Mouse (Mus musculus) hindbrain, postnatal 0 days (tissue): ENCODE results near the gene St5. TPM values are rescaled to one million over a fixed set of nuclear protein-coding genes. Genes with fewer than 3 reads are reported as not detected.

ENCODE experiments used
- ATAC-seq: fragments of 200-750 bp; cut with Nextera tagmentation; 2 replicates; pipeline ENCODE4 v1.8.0; 2017; ENCODE audit warnings: mild to moderate bottlenecking, moderate TSS enrichment, moderate library complexity
- DNase-seq: peaks from one replicate; pipeline ENCODE4 v3.0.0-alpha.2; 2015; ENCODE audit warnings: low spot score
- H3K27ac ChIP-seq: fragments of 300-500 bp; sonication (generic); 2 replicates; pipeline ENCODE4 v1.5.1; 2014; ENCODE audit warnings: mild to moderate bottlenecking
- H3K27me3 ChIP-seq: fragments of 300-500 bp; sonication (generic); 2 replicates; pipeline ENCODE4 v1.6.1; 2014; ENCODE audit warnings: low read length, mixed read lengths; ENCODE audit not compliant: insufficient read depth
- H3K36me3 ChIP-seq: fragments of 300-500 bp; sonication (generic); 2 replicates; pipeline ENCODE4 v1.6.1; 2014; ENCODE audit warnings: low read length, mixed read lengths; ENCODE audit not compliant: insufficient read depth
- H3K4me1 ChIP-seq: fragments of 300-500 bp; sonication (generic); 2 replicates; pipeline ENCODE4 v1.6.1; 2014; ENCODE audit warnings: antibody characterized with exemption, low read length, mixed read lengths; ENCODE audit not compliant: insufficient read depth
- H3K4me2 ChIP-seq: fragments of 300-500 bp; sonication (generic); 2 replicates; pipeline ENCODE4 v1.6.1; 2014; ENCODE audit warnings: low read depth, mild to moderate bottlenecking, low read length, moderate library complexity, mixed read lengths
- H3K4me3 ChIP-seq: fragments of 300-500 bp; sonication (generic); 2 replicates; pipeline ENCODE4 v1.5.1; 2014; ENCODE audit warnings: low read length
- H3K9ac ChIP-seq: fragments of 300-500 bp; sonication (generic); replicated peaks from 2 replicates; pipeline ENCODE4 v1.6.1; 2014; ENCODE audit warnings: mild to moderate bottlenecking, low read length, moderate library complexity, mixed read lengths
- H3K9me3 ChIP-seq: fragments of 300-500 bp; sonication (generic); 2 replicates; pipeline ENCODE4 v1.6.1; 2016; ENCODE audit warnings: low read length, mixed read lengths
- CTCF ChIP-seq: IDR thresholded peaks from 2 replicates; pipeline ENCODE4 v1.5.1; 2016; ENCODE audit warnings: antibody characterized with exemption, control low read depth, low read depth
- WGBS: fragments of 180-500 bp; shearing (Covaris S2); extraction: QIAGEN DNeasy Blood & Tissue Kit; methylation state at CpG from one replicate; pipeline ENCODE4 v1.1.7; 2014; 5-methylcytosine and 5-hydroxymethylcytosine counted together
- polyA plus RNA-seq: library from polyadenylated mRNA; unstranded; fragments of >200 nt; fragmentation: Nextera tagmentation; extraction: Ambion mirVana; gene quantifications from 2 replicates; pipeline ENCODE4 v1.2.1, GENCODE M21; 2015
- total RNA-seq: library from RNA; depleted of rRNA; stranded (reverse); fragments of >200 nt; gene quantifications from 2 replicates; pipeline ENCODE4 v1.2.3, GENCODE M21; 2014

St5 gene
- total and polyA plus RNA-seq, 2 experiments from 2014 or later, result 21.2 to 34.0 TPM

DNA sequence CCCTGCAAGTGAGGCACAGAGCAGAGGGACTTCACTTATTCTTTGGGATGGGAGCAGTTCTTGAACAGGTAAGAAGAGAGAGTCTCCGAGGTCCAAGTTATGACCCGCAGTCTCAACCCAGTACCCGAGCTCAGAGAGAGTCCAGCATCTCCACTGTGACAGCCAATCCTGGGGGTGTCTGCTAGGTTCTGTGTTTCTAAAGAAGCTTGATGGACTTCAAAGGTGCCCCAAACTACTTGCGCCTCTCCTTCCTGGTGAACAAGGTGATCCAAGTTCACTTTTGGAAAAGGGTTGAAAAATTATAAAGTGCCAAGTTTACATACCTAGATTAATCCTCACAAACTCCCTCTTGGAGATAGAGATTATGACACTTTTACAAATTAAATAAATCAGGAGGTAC, 195.4 kb downstream of the St5 start, which contains the start of gene Trim66:
Trim66 (minus strand) TSS at position 101 of the 400 bp plus-strand sequence.
- TF ChIP-seq CTCF, result no peak
- Histone ChIP-seq H3K4me3 (no peak within 1 kb of the TSS), H3K9ac (no peak within 1 kb of the TSS), H3K27me3 (no peaks in the 10 kb centered on the region), H3K9me3 (no peaks in the 10 kb centered on the region), H3K27ac (0 out of 2 replicates have a peak within 1 kb of the TSS, but pooled peaks have one; percentile 26), H3K36me3 (no peaks in the 10 kb centered on the region), H3K4me2 (peak within 1 kb of the TSS; percentile 13; the same call in 1 of the 2 replicates), H3K4me1 (peaks cover 6% of the 10 kb centered on the region; the same call in 1 of the 2 replicates)
- WGBS, result 87% methylated on average over 4 of the region's 4 CpGs
- DNase-seq (no peak), ATAC-seq (no peak)

DNA sequence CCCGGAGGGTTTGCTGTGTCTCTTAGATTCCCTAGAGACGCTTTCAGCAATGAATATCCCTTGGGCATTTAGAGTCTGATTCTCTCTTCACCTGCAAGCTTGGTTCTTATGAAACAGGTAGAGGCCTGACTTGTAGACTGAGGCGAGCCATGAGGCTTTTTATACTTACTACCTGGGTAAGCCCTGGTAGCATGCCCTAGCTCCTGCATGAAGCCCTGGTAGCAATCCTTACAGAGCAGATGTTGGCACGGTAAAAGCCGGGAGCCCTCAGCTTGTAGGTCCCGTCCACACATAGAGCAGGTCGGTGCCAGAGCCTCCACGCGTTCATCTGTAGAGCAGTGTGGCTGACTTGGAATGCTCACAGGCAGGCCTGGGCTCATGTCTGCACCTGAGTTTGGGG, 195.8 kb downstream of the St5 start:
- no peak for ATAC-seq
- Histone ChIP-seq H3K4me3 (no peak overlapping the region), H3K4me2 (no peak overlapping the region; the same call in 1 of the 2 replicates), H3K27me3 (no peaks in the 10 kb centered on the region), H3K4me1 (peaks cover 6% of the 10 kb centered on the region; the same call in 1 of the 2 replicates), H3K9me3 (no peaks in the 10 kb centered on the region), H3K9ac (no peak overlapping the region), H3K36me3 (no peaks in the 10 kb centered on the region), H3K27ac (0 out of 2 replicates have a peak overlapping the region, but pooled peaks have one; percentile 26)
- WGBS, result 32% methylated on average over 9 of the region's 9 CpGs
- TF ChIP-seq CTCF, result no peak
- DNase-seq, result no peak

DNA sequence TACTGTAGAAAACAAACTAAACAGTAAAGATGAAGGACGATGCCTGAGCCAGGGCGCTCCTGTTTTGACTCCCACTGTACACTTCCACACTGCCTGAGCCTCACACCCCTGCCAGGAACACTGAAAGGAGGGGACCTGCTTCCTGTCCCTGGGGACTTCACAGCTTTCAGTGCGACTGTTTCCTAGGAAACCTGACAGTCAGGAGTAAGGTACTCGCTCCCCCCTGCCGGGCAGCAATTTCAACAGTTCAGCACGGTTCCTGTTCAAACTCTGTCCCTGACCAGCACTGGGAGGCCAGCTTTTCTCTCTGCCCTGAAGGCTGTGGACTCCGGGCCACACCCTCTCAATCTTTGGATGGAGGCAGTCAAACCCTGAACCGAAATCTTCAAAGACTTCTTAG, 196.3 kb downstream of the St5 start:
- Histone ChIP-seq H3K9me3 (no peaks in the 10 kb centered on the region), H3K4me2 (peak overlapping the region; percentile 13; the same call in 1 of the 2 replicates), H3K4me1 (peaks cover 6% of the 10 kb centered on the region; the same call in 1 of the 2 replicates), H3K27ac (no peak overlapping the region), H3K36me3 (no peaks in the 10 kb centered on the region), H3K4me3 (no peak overlapping the region), H3K9ac (no peak overlapping the region), H3K27me3 (no peaks in the 10 kb centered on the region)
- TF ChIP-seq CTCF, result no peak
- WGBS, result 2% methylated on average over 8 of the region's 8 CpGs
- DNase-seq (peak; percentile 77), ATAC-seq (peak; percentile 66; the same call in 1 of the 2 replicates)

DNA sequence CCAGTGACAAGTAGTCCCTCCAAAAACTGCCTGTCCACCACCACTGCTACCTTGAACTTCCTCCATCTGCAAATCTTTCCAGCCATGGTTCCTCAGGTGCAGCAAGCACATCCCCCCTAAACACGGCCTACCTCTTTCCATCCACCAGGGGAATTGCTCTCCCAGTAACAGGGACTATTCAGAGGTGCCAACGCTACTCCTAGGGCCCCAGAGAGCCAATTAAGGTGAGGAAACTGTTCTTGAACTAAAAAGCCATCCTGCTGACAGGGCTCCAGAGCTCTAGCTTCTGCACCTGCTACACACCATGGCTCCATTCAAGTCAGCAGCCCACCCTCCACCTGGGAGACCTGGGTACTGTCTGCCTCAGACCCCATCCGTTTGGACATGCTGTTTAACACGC, 205.9 kb downstream of the St5 start:
- H3K4me2 ChIP-seq, result no peak overlapping the region
- H3K9ac ChIP-seq, result no peak overlapping the region
- no peaks in the 10 kb centered on the region for H3K36me3 ChIP-seq
- H3K27me3 ChIP-seq, result no peaks in the 10 kb centered on the region
- H3K4me3 ChIP-seq, result no peak overlapping the region
- DNase-seq (no peak), ATAC-seq (no peak)
- H3K27ac ChIP-seq, result no peak overlapping the region
- WGBS, result 54% methylated on average over 4 of the region's 4 CpGs
- TF ChIP-seq CTCF, result no peak
- H3K9me3 ChIP-seq, result no peaks in the 10 kb centered on the region
- peaks cover 5% of the 10 kb centered on the region for H3K4me1 ChIP-seq

DNA sequence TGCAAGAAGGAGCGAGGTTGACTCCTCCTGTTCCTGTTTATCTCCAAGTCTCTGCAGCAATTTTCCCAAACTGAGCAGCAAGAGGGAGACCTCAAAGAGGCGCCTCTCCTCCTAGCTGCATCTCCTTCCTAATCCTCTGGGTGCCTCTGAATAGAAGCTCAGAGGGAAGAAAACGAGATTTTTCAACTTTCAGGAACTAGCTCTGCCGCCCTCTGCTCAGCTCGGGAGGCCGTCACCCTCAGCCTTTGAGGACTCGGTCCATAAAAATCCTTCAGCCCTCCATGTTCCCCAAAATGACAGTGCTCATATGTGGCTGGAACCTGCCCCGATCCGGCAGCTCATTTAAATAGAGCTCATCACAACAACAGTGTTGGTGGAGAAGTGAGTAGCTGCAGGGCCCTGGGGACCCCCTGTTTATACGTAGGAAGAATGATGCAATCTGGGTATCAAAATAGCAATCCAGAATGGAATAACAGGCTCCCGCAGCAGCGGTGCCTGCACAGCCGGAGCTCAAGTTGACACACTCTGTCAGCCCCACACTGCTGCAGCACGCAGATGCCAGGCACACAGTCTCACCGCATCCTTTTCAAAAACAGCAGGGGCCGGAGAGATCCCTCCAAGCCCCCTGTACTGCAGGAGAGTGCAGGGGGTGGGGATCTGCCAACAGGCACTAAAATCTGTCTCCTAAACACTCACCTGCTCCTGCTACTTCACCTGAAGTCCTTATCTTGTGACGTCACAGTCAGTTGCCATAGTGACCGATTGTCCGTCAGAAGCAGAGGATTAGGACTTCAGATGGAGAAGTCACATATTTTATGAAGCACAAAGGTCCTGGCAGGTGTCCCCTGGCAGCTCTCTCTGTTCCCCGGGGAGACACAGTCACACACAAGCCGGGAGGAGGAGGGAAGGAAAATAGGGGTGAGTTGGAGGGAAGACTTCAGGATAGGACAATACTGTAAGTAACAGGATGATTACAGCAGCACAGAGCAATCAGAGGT, 209.8 kb downstream of the St5 start:
- WGBS, result 9% methylated on average over 21 of the region's 21 CpGs
- peak; percentile 84 for ATAC-seq
- Histone ChIP-seq H3K27me3 (no peaks in the 10 kb centered on the region), H3K4me3 (peak overlapping the region; percentile 38), H3K4me1 (peaks cover 5% of the 10 kb centered on the region), H3K4me2 (peak overlapping the region; percentile 60), H3K9ac (peak overlapping the region; percentile 47), H3K9me3 (no peaks in the 10 kb centered on the region), H3K36me3 (no peaks in the 10 kb centered on the region), H3K27ac (peak overlapping the region; percentile 77)
- peak; percentile 12; the same call in 1 of the 2 replicates for TF ChIP-seq CTCF
- peak; percentile 69 for DNase-seq

DNA sequence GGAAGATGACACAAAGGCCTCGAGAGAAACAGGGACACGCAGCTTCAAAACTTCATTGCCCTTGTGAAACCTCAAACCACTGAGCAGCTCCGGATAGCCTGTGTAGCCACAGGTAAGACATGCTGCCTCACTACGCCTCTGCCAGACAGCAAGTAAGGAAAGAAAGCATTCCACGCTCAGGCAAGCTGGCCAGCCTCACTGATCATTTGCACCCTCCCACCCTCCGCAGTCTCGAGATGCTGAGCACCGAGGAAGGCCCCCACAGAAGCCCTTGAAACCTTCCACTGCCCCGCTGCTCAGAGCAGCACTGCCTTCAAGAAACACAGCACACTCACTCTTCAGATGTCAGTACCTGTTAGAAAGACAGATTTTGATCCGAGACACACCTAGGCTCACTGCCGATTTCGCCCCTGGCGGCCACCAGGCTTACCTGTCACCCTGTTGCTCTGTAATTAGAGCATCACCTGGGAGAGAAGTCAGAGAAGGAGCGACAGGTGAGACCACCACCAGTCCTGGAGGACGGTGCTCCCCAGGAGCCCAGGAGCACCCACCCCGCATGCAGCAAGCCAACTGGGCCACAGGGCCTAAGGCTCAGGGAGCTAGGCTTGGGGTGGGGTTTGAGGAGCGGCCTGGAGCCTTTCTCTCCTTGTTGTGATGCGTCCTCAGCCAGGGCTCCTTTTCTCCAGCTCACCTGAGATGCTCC, 210.6 kb downstream of the St5 start:
- Histone ChIP-seq H3K4me1 (peaks cover 5% of the 10 kb centered on the region), H3K4me3 (peak overlapping the region; percentile 38), H3K36me3 (no peaks in the 10 kb centered on the region), H3K9ac (peak overlapping the region; percentile 47), H3K27ac (peak overlapping the region; percentile 77), H3K9me3 (no peaks in the 10 kb centered on the region), H3K4me2 (peak overlapping the region; percentile 60), H3K27me3 (no peaks in the 10 kb centered on the region)
- ATAC-seq (peak; percentile 38), DNase-seq (no peak)
- no peak for TF ChIP-seq CTCF
- 63% methylated on average over 18 of the region's 18 CpGs for WGBS
